Mouse (Mus musculus) T-helper 17 cell (primary cell): ENCODE data around the gene Mrpl58.

Experiments
- in situ Hi-C, 2 experiments: fragments of 300-600 bp; cut with MboI, MseI; formaldehyde crosslinking; loops; 1 replicate in 1 of 2; 2 replicates in 1 of 2; pipeline ENCODE4 v1.15.1; 2025; ENCODE audit warnings: high pct_unique_total_duplicates in 2 of 2

The Mrpl58 gene

DNA sequence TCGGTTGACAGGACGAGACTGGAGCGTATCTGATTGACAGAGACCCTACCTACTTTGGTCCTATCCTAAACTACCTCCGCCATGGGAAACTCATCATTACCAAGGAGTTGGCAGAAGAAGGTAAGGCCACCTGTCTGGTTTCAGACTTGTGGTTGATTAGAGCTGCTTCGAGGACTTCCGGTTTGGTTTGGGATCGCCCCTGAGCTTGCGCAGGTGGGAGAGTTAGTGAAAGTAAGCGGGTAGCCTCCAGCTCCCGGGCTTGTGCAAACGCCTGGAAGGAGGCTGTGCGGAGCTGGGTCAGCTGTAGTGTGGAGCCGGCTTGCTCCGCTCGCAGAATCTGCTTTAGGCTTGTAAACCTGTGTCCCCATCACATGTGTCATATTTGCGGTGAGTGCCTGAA lies 18.4 kb downstream of the Mrpl58 start:
- in situ Hi-C loops: loop anchor here (10.0 to 25.0 kb wide), 2 partner anchors 53 to 1760 kb away; partner anchors contain the start of genes Armc7 (in 1 of the 2) and Slc39a11 (in 1 of the 2)

GRCm38 (mm10) chr11:115423091-115423490 lies 19.5 kb downstream of the Mrpl58 start:
- in situ Hi-C loops: loop anchor here (10.0 to 25.0 kb wide), 2 partner anchors 52 to 1761 kb away; partner anchors contain the start of genes Armc7 (in 1 of the 2) and Slc39a11 (in 1 of the 2)

DNA sequence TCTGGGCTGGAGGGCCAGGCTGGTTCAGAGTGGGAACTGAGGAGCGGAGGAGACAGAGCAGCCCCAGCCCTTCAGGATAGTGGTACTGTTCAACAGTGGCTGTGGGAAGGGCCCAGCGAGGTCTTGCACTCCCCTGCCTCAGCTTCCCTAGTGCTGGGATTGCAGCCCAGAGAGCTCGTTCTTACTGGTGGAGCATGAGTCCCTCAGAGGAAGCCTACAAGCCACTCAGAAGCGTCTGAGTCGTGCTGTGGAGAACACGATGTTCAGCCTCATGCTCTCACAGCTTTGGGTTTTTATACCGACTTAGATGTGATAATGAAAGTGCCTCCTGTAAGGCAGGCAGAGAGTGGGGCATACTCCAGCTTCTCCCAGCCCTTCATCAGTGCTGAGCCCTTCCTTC lies 21.1 kb downstream of the Mrpl58 start:
- in situ Hi-C loops: loop anchor here (10.0 to 25.0 kb wide), 2 partner anchors 50 to 1762 kb away; partner anchors contain the start of genes Armc7 (in 1 of the 2) and Slc39a11 (in 1 of the 2)

GRCm38 (mm10) chr11:115425671-115426070 lies 22.1 kb downstream of the Mrpl58 start:
- in situ Hi-C loops: loop anchor here in 1 of 2 experiments (10.0 kb wide), 1 partner anchor 49 kb away; the partner anchor contains the start of gene Armc7

DNA sequence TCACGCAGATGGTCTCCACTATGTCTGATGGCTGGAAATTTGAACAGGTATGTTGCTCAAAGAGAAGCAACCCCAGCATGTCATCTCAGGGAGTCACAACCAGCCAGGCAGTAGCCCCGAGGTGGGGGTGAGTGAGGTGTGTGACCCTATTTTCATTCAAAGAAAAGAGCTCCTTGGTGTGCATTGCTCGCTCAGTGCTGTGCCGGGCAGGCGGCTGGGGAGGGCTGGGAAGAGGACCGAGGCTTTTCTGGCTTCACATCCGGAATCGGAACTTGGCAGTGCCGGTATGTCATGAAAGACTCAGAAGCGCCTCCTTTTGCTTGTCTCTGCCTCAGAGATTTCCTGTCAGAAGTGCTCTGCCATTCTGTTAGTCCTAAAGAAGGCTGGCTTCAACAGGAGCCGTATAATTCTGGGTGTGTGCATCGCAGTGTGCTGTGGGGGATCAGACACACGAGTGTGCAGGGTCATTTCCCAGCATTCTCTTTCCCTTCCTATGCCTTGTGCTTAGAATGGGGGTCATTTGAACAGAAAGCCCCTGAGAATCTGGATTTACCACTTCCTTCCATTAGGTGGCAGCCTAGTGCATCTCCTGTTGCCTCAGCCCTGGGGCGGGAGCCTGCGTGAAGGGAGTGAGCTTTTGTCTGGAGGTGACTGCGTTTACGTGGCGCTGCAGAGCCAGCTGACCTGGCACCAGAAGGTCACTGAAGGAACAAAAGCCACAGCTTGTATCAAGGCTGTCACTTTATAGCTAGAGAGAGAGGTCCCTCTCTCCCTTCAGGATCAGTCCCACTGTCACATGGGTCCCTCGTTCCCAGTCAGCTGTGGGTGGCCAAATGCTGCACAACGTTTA lies 24.2 kb downstream of the Mrpl58 start:
- in situ Hi-C loops: loop anchor here in 1 of 2 experiments (10.0 kb wide), 1 partner anchor 47 kb away; the partner anchor contains the start of gene Armc7

GRCm38 (mm10) chr11:115429307-115429706 lies 25.8 kb downstream of the Mrpl58 start:
- in situ Hi-C loops: loop anchor here in 1 of 2 experiments (10.0 kb wide), 1 partner anchor 45 kb away; the partner anchor contains the start of gene Armc7

GRCm38 (mm10) chr11:115430561-115430960 lies 27.0 kb downstream of the Mrpl58 start:
- in situ Hi-C loops: no loop called here

DNA sequence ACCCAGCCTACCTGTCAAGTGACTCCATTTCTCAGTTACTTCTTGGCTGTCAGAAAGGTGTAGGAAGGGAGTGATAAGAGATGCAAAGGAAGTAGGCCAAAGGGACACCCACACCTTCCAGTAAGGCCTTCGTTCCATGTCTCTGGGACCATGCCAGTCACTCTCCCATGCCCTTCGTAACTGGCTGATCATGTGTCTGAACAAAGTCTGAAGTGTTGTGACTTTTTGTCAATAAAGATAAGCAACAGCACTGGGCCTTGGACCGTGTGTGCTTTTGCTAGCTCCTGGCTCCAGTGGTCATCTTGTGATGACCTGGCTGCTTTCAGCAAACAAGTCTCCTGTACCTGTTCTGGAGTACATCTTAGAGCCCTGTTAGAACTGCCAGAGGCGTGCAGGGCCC lies 29.3 kb downstream of the Mrpl58 start:
- in situ Hi-C loops: no loop called here

DNA sequence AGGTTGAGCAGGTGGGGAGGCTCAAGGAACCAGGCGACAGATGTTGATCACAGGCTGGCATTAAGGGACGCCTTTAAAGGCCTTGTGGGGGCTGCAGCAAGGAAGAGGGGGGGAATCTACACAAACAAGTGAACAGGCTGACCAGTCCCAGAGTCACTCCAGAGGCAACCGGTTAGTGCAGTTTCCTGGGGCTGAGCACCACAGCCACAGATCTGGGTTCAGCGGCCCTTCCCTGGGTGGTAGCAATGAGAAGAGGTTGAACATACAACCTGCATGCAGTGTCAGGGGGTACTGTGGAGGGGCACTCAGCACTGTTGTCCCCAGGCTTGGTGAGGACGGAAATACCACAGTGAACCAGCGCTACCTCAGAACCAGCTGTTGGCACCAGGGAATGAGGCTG lies 29.8 kb downstream of the Mrpl58 start:
- in situ Hi-C loops: no loop called here

DNA sequence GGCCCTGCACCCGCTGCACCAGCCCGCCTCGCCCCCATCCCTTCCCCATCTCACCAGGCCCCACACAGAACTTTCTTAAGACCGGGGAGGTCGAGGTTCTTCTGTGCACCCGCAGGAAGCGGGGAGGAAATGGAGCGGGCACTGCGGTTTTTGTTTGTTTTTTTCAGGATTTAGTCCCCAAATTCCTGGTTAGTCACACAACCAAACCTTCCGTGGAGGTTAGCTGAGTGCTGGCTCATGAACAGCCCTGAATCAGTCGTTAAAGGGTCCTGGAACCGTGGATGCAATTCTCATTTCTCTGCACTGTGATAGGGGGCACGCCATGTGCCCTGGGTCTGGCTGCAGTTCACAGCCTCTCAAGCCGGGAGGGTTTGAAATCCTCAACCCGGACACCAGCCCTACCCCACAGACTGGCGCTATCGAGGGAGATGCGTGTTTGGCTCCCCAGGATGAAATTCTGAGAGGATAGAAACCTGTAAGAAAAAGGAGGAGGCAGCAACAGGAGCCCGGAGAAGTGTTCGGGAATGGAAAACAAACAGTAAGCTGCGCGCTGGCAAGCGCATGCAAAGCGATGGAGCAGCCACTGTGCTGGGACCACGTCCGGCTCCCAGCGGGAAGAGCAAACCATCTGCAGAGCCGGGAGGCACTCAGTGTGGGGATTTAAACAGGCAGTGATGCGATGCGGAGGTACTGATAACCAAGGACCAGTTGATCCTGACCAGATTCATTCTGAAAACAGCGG lies 32.2 kb downstream of the Mrpl58 start:
- in situ Hi-C loops: no loop called here

DNA sequence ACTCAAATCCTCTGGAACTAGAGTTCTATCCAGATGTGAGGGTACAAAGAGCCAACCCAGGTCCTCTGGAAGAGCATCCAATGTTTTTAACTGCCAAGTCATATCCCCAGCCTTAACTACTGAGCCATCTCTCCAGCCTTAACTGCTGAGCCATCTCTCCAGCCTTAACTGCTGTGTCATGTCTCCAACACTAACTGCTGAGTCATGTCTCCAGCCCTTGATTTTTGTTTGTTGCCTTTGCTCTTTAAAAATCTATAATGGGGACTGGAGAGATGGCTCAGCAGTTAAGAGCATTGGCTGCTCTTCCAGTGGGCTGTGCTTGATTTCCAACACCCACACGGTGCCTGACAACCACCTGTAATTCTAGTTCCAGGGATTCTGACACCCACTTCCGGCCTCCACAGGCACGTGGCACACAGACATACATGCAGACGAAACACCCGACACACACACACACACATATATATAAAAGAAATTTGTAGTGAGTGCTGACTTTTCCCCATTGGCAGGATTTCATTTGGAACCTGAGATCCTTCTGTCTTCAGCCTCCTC lies 34.1 kb downstream of the Mrpl58 start:
- in situ Hi-C loops: no loop called here

- in situ Hi-C loops: no loop called here
These were observed 35.8 kb downstream of the Mrpl58 start for GRCm38 (mm10) chr11:115439326-115439725.

DNA sequence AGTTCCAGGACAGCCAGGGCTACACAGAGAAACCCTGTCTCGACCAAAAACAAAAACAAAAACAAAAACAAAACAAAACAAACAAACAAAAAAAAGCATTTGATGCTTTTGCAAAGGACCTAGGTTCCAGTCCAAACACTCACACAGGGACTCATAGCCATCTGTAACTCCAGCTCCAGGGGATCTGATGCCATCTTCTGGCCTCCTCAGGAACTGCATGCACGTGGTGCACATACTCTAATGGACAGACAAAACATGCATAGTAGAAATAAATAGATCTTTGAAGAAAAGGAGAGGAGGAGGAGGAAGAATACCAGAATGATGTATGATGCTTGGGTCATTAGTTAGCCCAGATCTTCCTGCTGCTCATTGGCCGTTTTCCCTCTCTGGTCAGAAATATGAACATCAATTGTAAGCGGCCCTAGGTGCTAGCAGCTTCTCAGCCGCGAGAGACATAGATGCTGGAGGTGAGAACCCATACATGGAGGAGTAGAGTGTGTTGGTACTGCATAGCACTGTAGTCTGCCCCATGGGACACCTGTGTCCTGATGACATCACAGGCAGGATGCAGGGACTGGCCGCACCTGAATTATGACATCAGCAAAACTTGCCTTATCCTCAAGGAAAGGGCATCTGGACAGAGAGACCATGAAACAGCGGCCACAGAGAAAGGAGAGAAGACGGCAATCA lies 36.5 kb downstream of the Mrpl58 start, which contains the start of gene Trim80:
TSS of gene Trim80 (plus strand) at position 640 of the 690 bp plus-strand sequence.
- in situ Hi-C loops: loop anchor here in 1 of 2 experiments (10.0 kb wide), 1 partner anchor 1625 kb away; no protein-coding TSS in a partner anchor

DNA sequence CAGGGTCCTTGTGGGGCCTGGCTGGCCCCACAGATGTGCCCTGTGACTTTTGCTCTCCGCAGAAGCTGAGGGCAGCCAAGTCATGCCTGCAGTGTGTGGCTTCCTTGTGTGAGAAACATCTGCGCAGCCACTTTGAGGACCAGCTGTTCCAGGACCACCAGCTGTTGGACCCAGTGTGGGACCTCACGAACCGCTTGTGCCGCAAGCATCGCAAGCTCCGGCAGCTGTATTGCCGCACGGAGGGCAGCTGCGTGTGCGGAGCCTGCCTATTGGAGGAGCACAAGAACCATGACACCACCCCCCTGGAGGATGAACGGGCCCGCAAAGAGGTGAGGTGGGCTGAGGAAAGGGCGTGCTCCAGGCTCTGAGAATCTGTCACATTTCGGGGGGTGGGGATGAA lies 37.9 kb downstream of the Mrpl58 start:
- in situ Hi-C loops: loop anchor here in 1 of 2 experiments (10.0 kb wide), 1 partner anchor 1627 kb away; no protein-coding TSS in a partner anchor

DNA sequence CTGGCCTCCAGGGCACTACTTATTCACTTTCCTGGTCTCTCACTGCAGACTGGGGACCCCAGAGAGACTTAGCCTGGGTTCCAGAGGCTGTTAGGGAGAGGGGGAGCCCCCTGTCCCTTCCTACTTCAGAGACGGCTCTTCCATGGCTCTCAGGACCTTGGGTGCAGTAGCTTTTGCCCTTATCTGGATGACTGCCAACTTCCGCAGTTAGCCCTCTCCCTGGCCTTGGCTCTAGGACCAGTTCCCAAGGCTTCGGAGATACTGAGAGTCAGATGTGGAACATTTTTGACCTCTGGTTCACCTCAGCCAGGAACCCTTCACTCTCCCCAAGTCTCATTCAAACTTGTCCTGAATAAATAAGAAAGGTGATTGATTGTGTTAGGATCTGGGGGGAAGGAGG lies 43.4 kb downstream of the Mrpl58 start:
- in situ Hi-C loops: loop anchor here in 1 of 2 experiments (10.0 kb wide), 1 partner anchor 1632 kb away; no protein-coding TSS in a partner anchor

DNA sequence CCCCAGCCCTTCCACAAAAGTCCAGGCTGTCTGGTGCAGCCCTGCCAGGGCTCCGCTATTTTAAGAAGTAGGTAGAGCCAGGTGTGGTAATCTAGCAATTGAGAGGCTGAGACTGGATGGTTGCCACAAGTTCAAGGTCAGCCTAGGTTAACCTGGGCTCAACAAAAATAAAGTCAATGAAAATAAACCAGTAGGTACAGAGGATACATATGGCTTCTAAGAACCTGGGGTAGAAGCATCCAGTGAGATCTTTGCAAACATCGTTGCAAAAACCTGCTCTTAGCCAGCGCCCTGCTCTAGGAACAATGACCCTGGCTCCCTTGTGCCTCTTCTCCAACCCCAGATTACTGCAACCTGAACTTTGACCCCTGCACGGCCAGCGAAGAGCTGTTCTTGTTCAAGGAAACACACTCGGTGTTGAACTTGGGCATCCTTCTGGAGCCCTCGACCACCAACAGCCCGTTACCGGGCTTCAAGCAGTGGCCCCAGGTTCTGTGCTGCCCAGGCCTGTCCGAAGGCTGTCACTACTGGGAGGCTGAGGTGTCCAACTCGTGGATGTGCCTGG lies 43.9 kb downstream of the Mrpl58 start:
- in situ Hi-C loops: loop anchor here in 1 of 2 experiments (10.0 kb wide), 1 partner anchor 1633 kb away; no protein-coding TSS in a partner anchor

GRCm38 (mm10) chr11:115448075-115448474 lies 44.5 kb downstream of the Mrpl58 start:
- in situ Hi-C loops: loop anchor here in 1 of 2 experiments (10.0 kb wide), 1 partner anchor 1633 kb away; no protein-coding TSS in a partner anchor

- in situ Hi-C loops: loop anchor here in 1 of 2 experiments (10.0 kb wide), 1 partner anchor 1634 kb away; no protein-coding TSS in a partner anchor
These were observed 45.4 kb downstream of the Mrpl58 start for GRCm38 (mm10) chr11:115448998-115449397.

DNA sequence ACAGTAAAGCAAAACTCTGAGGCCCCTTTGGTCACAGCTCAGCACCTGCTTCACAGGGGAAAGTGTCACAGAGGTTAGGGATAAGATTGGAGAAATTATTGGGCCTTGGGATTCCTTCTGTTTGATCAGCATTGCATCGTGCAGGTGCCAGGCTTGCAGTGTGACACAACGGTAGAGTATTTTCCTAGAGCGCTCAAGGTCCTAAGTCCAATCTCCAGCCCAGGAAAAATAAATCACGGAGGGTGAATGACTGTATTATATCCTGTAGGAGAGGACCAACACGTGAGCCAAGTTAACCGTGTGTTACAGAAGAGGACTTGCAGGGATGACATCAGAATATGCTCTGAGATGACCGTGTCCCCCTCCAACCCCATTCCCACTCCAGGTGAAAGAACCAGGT lies 46.6 kb downstream of the Mrpl58 start:
- in situ Hi-C loops: no loop called here

GRCm38 (mm10) chr11:115451781-115452241 lies 48.3 kb downstream of the Mrpl58 start:
- in situ Hi-C loops: no loop called here
